Comparison of ENCODE assay signal across 26 mouse cellular contexts in genomic region chr4:27117978-27118377, GRCm38 (mm10).
DNase-seq lines count a peak whose midpoint lies in the region; ATAC-seq and TF ChIP-seq lines count a peak whose summit lies in the region.
"Had no signal": no experiment of that assay in that cellular context is flagged by ENCODE, and none has a peak within 500 bp of the region (broad histone marks: within the 10 kb centered on the region; RNA-seq: fewer than 3 reads in every experiment).

No protein-coding gene starts in this region.

- no peak overlapping the region for H3K4me2 ChIP-seq in forebrain, postnatal 0 days (ENCODE audit: low read depth)
- H3K4me2 ChIP-seq in forebrain, embryonic 11.5 days (ENCODE audit: low read depth, low read length, severe bottlenecking) = no peak overlapping the region
- H3K4me2 ChIP-seq: embryonic facial prominence, embryonic 13.5 days; hindbrain, embryonic 15.5 days; limb, embryonic 12.5 days; liver, embryonic 11.5 days; midbrain, embryonic 15.5 days; neural tube, embryonic 12.5 days had no signal

- 60% methylated on average over 2 of the region's 2 CpGs for WGBS in forebrain, postnatal 0 days
- 80% methylated on average over 2 of the region's 2 CpGs for WGBS in forebrain, embryonic 11.5 days

- H3K27ac ChIP-seq in forebrain, postnatal 0 days (ENCODE audit: low read depth, low read length) = no peak overlapping the region
- no peak overlapping the region for H3K27ac ChIP-seq in forebrain, embryonic 11.5 days (ENCODE audit: low read depth, low read length)
- H3K27ac ChIP-seq: embryonic facial prominence, embryonic 13.5 days; gastrocnemius, adult 2 months; hindbrain, embryonic 15.5 days; layer of hippocampus, adult 2 months; left cerebral cortex, adult 2 months; limb, embryonic 12.5 days; macrophage; midbrain, embryonic 15.5 days; neural tube, embryonic 12.5 days had no signal

- H3K4me1 ChIP-seq in forebrain, postnatal 0 days (ENCODE audit: insufficient read depth) = no peaks in the 10 kb centered on the region
- no peaks in the 10 kb centered on the region for H3K4me1 ChIP-seq in forebrain, embryonic 11.5 days (replicated peaks; ENCODE audit: control insufficient read depth, insufficient read depth, low read length)
- H3K4me1 ChIP-seq: embryonic facial prominence, embryonic 13.5 days; hindbrain, embryonic 15.5 days; limb, embryonic 12.5 days; midbrain, embryonic 15.5 days; neural tube, embryonic 12.5 days had no signal

- H3K9ac ChIP-seq in forebrain, postnatal 0 days = no peak overlapping the region
- H3K9ac ChIP-seq in forebrain, embryonic 11.5 days (ENCODE audit: low read length) = no peak overlapping the region
- H3K9ac ChIP-seq: embryonic facial prominence, embryonic 13.5 days; hindbrain, embryonic 15.5 days; limb, embryonic 12.5 days; liver, postnatal 0 days; midbrain, embryonic 15.5 days; neural tube, embryonic 12.5 days had no signal

- H3K4me3 ChIP-seq in forebrain, postnatal 0 days (ENCODE audit: low read depth, low read length) = no peak overlapping the region
- no peak overlapping the region for H3K4me3 ChIP-seq in forebrain, embryonic 11.5 days (ENCODE audit: low read depth, low read length)
- H3K4me3 ChIP-seq: embryonic facial prominence, embryonic 13.5 days; erythroblast, embryonic 14.5 days; gastrocnemius, adult 2 months; hindbrain, embryonic 15.5 days; layer of hippocampus, adult 2 months; left cerebral cortex, adult 2 months; limb, embryonic 12.5 days; midbrain, embryonic 15.5 days; neural tube, embryonic 12.5 days had no signal

- no peaks in the 10 kb centered on the region for H3K36me3 ChIP-seq in forebrain, postnatal 0 days (ENCODE audit: insufficient read depth)
- no peaks in the 10 kb centered on the region for H3K36me3 ChIP-seq in forebrain, embryonic 11.5 days (ENCODE audit: control insufficient read depth, insufficient read depth, low read length)
- H3K36me3 ChIP-seq: embryonic facial prominence, embryonic 13.5 days; hindbrain, embryonic 15.5 days; limb, embryonic 12.5 days; midbrain, embryonic 15.5 days; neural tube, embryonic 12.5 days had no signal

- TF ChIP-seq CTCF in forebrain, postnatal 0 days (IDR thresholded peaks at IDR 0.05; ENCODE audit: low read depth) = no peak

- ATAC-seq in forebrain, postnatal 0 days = peak; percentile 74
- no peak for ATAC-seq in forebrain, embryonic 11.5 days (replicated peaks; ENCODE audit: low FRiP score)
- ATAC-seq: liver, postnatal 0 days; lung, postnatal 0 days; midbrain, embryonic 15.5 days had no signal

- peak; percentile 9 for DNase-seq in forebrain, postnatal 0 days
- DNase-seq in forebrain, embryonic 11.5 days (ENCODE audit: low spot score) = no peak
- DNase-seq in layer of hippocampus, adult 11-12 months (ENCODE audit: low spot score) = peak; percentile 4
- DNase-seq in layer of hippocampus, postnatal 36 days = no peak
- DNase-seq in right cerebral cortex, postnatal 36 days (ENCODE audit: low spot score in 2 of 2) = peak; percentile 2
- DNase-seq in right cerebral cortex, postnatal 14 days = no peak
- DNase-seq in spleen, postnatal 10 days (ENCODE audit: low spot score in 2 of 2) = no peak
- DNase-seq: cerebellum, adult 2 months; cerebellum, postnatal 25 days; embryo, embryonic 11 days; gastrocnemius, adult 2 months; heart, postnatal 4 days; kidney, adult 2 months; kidney, postnatal 10 days; liver, postnatal 0 days had no signal

- no peaks in the 10 kb centered on the region for H3K9me3 ChIP-seq in forebrain, postnatal 0 days (ENCODE audit: low read length)
- H3K9me3 ChIP-seq in forebrain, embryonic 11.5 days (ENCODE audit: control insufficient read depth, low read length) = no peaks in the 10 kb centered on the region
- H3K9me3 ChIP-seq: embryonic facial prominence, embryonic 13.5 days; hindbrain, embryonic 15.5 days; limb, embryonic 12.5 days; midbrain, embryonic 15.5 days; neural tube, embryonic 12.5 days had no signal

- H3K27me3 ChIP-seq in forebrain, postnatal 0 days (ENCODE audit: insufficient read depth, low read length) = no peaks in the 10 kb centered on the region
- no peaks in the 10 kb centered on the region for H3K27me3 ChIP-seq in forebrain, embryonic 11.5 days (ENCODE audit: control insufficient read depth, insufficient read depth, low read length)
- H3K27me3 ChIP-seq: embryonic facial prominence, embryonic 13.5 days; hindbrain, embryonic 15.5 days; limb, embryonic 12.5 days; midbrain, embryonic 15.5 days; neural tube, embryonic 12.5 days had no signal

Comparison
In these comparisons a context has a peak if more than half of its experiments do, and no peak if none do; other contexts are left out.
1. DNase-seq: peak in forebrain, postnatal 0 days (single experiment), layer of hippocampus, adult 11-12 months (single experiment) and right cerebral cortex, postnatal 36 days (2 of 2); none in forebrain, embryonic 11.5 days (single experiment), layer of hippocampus, postnatal 36 days (0 of 2), right cerebral cortex, postnatal 14 days (single experiment) and spleen, postnatal 10 days (0 of 2).